Mouse (Mus musculus): ENCODE measurements at regions not wholly inside any gene's neighbourhood (a gene's known extent, or its start where the extent isn't known, plus 50 kb on each side); places are given as distances from the start of the nearest gene placed in this dataset.

DNA sequence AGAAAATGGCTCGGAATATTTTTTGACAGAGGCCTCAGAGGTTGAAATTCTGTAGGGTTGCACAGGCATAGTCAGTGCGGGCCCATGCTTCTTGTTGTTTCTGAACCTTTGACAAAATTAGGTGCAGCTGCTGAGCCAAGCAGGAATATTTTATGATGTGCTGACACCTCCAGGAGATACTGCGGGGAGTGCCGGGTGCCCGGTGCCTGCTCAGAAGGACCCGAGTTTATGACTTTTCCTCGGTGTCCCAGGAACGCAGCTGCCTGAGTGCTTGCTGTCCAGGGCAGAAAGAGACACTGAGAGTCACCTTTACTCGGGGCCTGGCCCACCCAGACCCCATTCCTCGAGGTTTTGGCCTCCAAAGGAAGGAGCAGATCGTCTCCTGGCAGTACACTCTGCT lies 79.6 kb downstream of the Bod1 start:
- no peak for TF ChIP-seq E2F4 (IDR thresholded peaks at IDR 0.05; ENCODE audit: insufficient read depth)
- no peak for TF ChIP-seq POLR2A (IDR thresholded peaks at IDR 0.05; ENCODE audit: insufficient read length, low read depth)
- no peak for TF ChIP-seq CEBPB (IDR thresholded peaks at IDR 0.05; ENCODE audit: insufficient read depth, poor library complexity, severe bottlenecking)
- no peak for TF ChIP-seq MAX (IDR thresholded peaks at IDR 0.05; ENCODE audit: low read depth)
- TF ChIP-seq MYOD1 (IDR thresholded peaks at IDR 0.05; ENCODE audit: control insufficient read depth in 1 of 3, insufficient read length in 2 of 3, low read depth in 2 of 3), result peak in 1 of 3 experiments; percentile 32
- no peak for TF ChIP-seq SRF (IDR thresholded peaks at IDR 0.05; ENCODE audit: control insufficient read depth, insufficient read length, low read depth)
- TF ChIP-seq MYOG (IDR thresholded peaks at IDR 0.05; ENCODE audit: control insufficient read depth in 1 of 3, insufficient read depth in 1 of 3, insufficient read length in 2 of 3, low read depth in 2 of 3), result peak in 2 of 3 experiments; percentile 40 to 53
- no peak for TF ChIP-seq POLR2AphosphoS2 (IDR thresholded peaks at IDR 0.05; ENCODE audit: insufficient read length, low read depth)
- TF ChIP-seq TCF12 (IDR thresholded peaks at IDR 0.05; ENCODE audit: insufficient read depth, poor library complexity, severe bottlenecking), result no peak
- no peak for TF ChIP-seq TCF3 (IDR thresholded peaks at IDR 0.05; ENCODE audit: insufficient read length, low read depth)
- TF ChIP-seq USF1 (IDR thresholded peaks at IDR 0.05; ENCODE audit: low read depth), result no peak
